Mouse (Mus musculus) kidney, postnatal 0 days (tissue): ENCODE measurements around the gene Pyroxd2. TPM values are rescaled to one million over a fixed set of nuclear protein-coding genes. Genes with fewer than 3 reads are reported as not detected.
A peak's percentile ranks its signal among the peaks of the same experiment; 100 is the strongest.

ENCODE experiments used
- ATAC-seq: fragments of 200-750 bp; cut with Nextera tagmentation; replicated peaks from 2 replicates; pipeline ENCODE4 v1.8.0; 2017; ENCODE audit warnings: low read depth, moderate number of reproducible peaks, moderate TSS enrichment, moderate library complexity; ENCODE audit not compliant: low FRiP score
- DNase-seq: peaks from one replicate; pipeline ENCODE4 v3.0.0-alpha.2; 2016; ENCODE audit warnings: low spot score
- H3K27ac ChIP-seq: fragments of 300-500 bp; sonication (generic); 2 replicates; pipeline ENCODE4 v1.5.1; 2014; ENCODE audit warnings: mild to moderate bottlenecking
- H3K27me3 ChIP-seq: fragments of 300-500 bp; sonication (generic); 2 replicates; pipeline ENCODE4 v1.6.1; 2014; ENCODE audit warnings: low read length, mixed read lengths; ENCODE audit not compliant: insufficient read depth
- H3K36me3 ChIP-seq: fragments of 300-500 bp; sonication (generic); 2 replicates; pipeline ENCODE4 v1.6.1; 2014; ENCODE audit warnings: low read length, mixed read lengths; ENCODE audit not compliant: insufficient read depth
- H3K4me1 ChIP-seq: fragments of 300-500 bp; sonication (generic); replicated peaks from 2 replicates; pipeline ENCODE4 v1.6.1; 2014; ENCODE audit warnings: antibody characterized with exemption, low read length, mixed read lengths; ENCODE audit not compliant: insufficient read depth
- H3K4me2 ChIP-seq: fragments of 300-500 bp; sonication (generic); 2 replicates; pipeline ENCODE4 v1.6.1; 2014; ENCODE audit warnings: mild to moderate bottlenecking, low read length, moderate library complexity, mixed read lengths
- H3K4me3 ChIP-seq: fragments of 300-500 bp; sonication (generic); replicated peaks from 2 replicates; pipeline ENCODE4 v1.5.1; 2014; ENCODE audit warnings: low read depth, low read length
- H3K9ac ChIP-seq: fragments of 300-500 bp; sonication (generic); 2 replicates; pipeline ENCODE4 v1.6.1; 2014; ENCODE audit warnings: low read depth, low read length
- H3K9me3 ChIP-seq: fragments of 300-500 bp; sonication (generic); replicated peaks from 2 replicates; pipeline ENCODE4 v1.6.1; 2016; ENCODE audit warnings: low read length, inconsistent platforms, mixed read lengths
- CTCF ChIP-seq: IDR thresholded peaks from 2 replicates; pipeline ENCODE4 v1.5.1; 2016; ENCODE audit warnings: antibody characterized with exemption, low read depth, mild to moderate bottlenecking, moderate library complexity
- WGBS: fragments of 180-500 bp; shearing (Covaris S2); extraction: QIAGEN DNeasy Blood & Tissue Kit; methylation state at CpG from one replicate; pipeline ENCODE4 v1.1.7; 2014; 5-methylcytosine and 5-hydroxymethylcytosine counted together
- polyA plus RNA-seq: library from polyadenylated mRNA; unstranded; fragments of >200 nt; fragmentation: Nextera tagmentation; extraction: Ambion mirVana; gene quantifications from 2 replicates; pipeline ENCODE4 v1.2.1, GENCODE M21; 2015

Gene Pyroxd2
- polyA plus RNA-seq, 1 experiment from 2014 or later: 11.0 TPM

DNA sequence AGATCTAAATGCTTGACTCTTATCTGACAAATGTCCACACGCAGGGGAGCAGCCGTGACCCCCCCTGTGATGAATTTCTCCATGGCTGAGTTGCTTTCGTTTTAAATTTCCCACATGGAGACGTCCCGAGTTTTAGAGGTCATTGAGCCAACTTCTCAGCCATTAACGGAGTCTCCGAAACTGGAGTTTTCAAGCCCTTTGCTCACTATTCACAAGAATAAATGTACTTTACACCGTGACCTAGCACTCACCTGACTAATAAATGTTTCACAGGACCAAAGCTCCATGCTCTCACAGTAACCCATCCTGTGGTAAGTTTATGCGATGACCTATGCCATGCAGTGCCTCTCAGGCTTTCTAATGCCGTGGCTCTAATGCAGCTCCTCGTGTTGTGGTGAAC, 2.4 kb downstream of the Pyroxd2 start:
- ATAC-seq (peak; percentile 50; the same call in 1 of the 2 replicates), DNase-seq (no peak)
- TF ChIP-seq CTCF: no peak
- Histone ChIP-seq H3K9ac (no peak overlapping the region), H3K9me3 (no peaks in the 10 kb centered on the region), H3K4me3 (no peak overlapping the region), H3K36me3 (no peaks in the 10 kb centered on the region), H3K4me2 (no peak overlapping the region), H3K4me1 (peaks cover 24% of the 10 kb centered on the region), H3K27me3 (no peaks in the 10 kb centered on the region), H3K27ac (peak overlapping the region; percentile 39)
- 44% methylated on average over 11 of the region's 11 CpGs for WGBS

DNA sequence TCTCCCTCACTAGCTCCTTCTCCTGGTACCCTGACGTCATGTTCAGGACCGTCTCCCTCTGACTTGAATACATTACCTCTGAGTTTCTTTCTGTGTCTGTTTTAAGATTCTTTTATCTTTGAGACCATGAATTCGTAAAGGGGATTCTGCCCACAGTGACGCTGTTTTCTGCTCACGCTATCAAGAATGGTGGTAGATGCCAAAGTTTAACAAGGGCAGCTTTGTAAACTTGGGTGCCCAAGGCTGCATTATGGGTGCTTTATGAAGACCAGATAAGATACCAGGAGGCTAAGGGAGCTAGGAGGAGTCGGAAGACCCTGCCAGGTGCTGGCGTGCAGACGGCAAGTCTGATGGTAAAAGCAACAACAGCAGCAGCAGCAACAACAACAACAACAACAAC, 5.9 kb downstream of the Pyroxd2 start:
- no peak for TF ChIP-seq CTCF
- DNase-seq: no peak
- 94% methylated on average over 8 of the region's 8 CpGs for WGBS
- Histone ChIP-seq H3K4me2 (no peak overlapping the region), H3K27ac (no peak overlapping the region), H3K9ac (no peak overlapping the region), H3K4me3 (no peak overlapping the region), H3K36me3 (no peaks in the 10 kb centered on the region), H3K27me3 (no peaks in the 10 kb centered on the region), H3K9me3 (no peaks in the 10 kb centered on the region), H3K4me1 (peaks cover 3% of the 10 kb centered on the region; the same call in 1 of the 2 replicates)
- no peak for ATAC-seq

GRCm38 (mm10) chr19:42745869-42746224, 6.7 kb downstream of the Pyroxd2 start:
- no peaks in the 10 kb centered on the region for H3K27me3 ChIP-seq
- no peak for ATAC-seq
- no peaks in the 10 kb centered on the region for H3K4me1 ChIP-seq
- no peak for TF ChIP-seq CTCF
- 64% methylated on average over 4 of the region's 4 CpGs for WGBS
- H3K4me2 ChIP-seq: no peak overlapping the region
- no peak overlapping the region for H3K9ac ChIP-seq
- no peak for DNase-seq
- no peak overlapping the region for H3K27ac ChIP-seq
- H3K9me3 ChIP-seq: no peaks in the 10 kb centered on the region
- H3K4me3 ChIP-seq: no peak overlapping the region
- no peaks in the 10 kb centered on the region for H3K36me3 ChIP-seq

DNA sequence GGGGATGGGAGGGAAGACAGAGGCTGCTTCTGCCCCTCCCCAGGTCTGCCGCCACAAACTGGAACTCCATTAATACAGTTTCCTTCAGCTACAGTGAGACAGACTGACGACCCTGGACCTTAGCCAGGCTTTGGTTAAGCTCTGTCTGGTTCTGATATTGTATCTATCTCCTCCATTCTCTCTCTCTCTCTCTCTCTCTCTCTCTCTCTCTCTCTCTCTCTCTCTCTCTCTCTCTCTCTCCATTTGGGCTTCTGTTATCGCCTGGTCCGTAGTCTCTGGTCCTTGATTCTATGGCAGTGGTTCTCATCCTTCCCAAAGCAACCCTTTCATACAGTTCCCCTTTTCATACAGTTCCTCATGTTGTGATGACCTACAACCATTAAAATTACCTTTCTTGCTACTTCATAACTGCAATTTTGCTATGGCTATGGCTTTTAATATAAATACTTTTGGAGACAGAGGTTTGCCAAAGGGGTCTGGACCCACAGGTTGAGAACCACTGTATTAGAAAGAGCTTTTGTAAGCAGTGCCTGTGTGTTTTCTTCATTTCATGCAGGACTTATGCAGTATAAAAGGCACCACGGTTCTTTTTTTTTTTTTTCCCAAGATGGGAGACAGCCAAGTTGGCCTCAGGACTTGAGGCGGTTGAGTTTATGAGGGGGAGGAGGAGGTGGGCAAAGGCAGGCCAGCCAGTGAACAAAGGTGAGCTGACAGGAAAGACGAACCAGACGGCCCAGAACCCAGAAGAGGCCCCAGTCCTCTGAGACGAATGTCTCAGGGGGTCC, 7.3 kb downstream of the Pyroxd2 start:
- no peak overlapping the region for H3K27ac ChIP-seq
- no peaks in the 10 kb centered on the region for H3K36me3 ChIP-seq
- H3K9me3 ChIP-seq: no peaks in the 10 kb centered on the region
- H3K4me2 ChIP-seq: no peak overlapping the region
- WGBS: 48% methylated on average over 9 of the region's 9 CpGs
- no peak for TF ChIP-seq CTCF
- H3K4me3 ChIP-seq: no peak overlapping the region
- DNase-seq (no peak), ATAC-seq (no peak)
- H3K27me3 ChIP-seq: no peaks in the 10 kb centered on the region
- no peaks in the 10 kb centered on the region for H3K4me1 ChIP-seq
- no peak overlapping the region for H3K9ac ChIP-seq

DNA sequence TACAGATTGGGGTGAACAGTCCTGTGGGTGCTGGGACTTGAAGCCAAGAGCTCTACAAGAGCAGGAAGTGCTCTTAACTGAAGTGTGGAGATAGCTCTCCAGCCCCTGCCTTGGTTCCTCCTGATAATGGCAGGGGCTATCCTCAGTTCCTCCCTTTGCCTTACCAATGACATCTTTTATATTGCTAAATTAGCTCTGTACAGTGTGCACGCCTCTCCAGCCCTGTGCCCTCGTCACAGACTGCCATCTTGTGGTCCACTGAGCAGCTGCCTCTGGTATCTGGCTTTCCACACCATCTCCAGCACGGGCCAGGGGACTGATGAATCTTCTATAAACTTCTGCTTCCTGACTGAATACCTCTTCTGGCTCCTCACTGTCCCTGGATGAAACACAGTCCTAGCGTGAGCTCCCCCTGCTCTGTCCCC, 8.4 kb downstream of the Pyroxd2 start:
- WGBS: 8% methylated on average over 4 of the region's 4 CpGs
- TF ChIP-seq CTCF: peak; percentile 87
- no peaks in the 10 kb centered on the region for H3K4me1 ChIP-seq
- H3K9me3 ChIP-seq: no peaks in the 10 kb centered on the region
- H3K4me2 ChIP-seq: no peak overlapping the region
- DNase-seq (peak; percentile 88), ATAC-seq (no peak)
- no peaks in the 10 kb centered on the region for H3K36me3 ChIP-seq
- no peaks in the 10 kb centered on the region for H3K27me3 ChIP-seq
- no peak overlapping the region for H3K9ac ChIP-seq
- no peak overlapping the region for H3K27ac ChIP-seq
- no peak overlapping the region for H3K4me3 ChIP-seq

DNA sequence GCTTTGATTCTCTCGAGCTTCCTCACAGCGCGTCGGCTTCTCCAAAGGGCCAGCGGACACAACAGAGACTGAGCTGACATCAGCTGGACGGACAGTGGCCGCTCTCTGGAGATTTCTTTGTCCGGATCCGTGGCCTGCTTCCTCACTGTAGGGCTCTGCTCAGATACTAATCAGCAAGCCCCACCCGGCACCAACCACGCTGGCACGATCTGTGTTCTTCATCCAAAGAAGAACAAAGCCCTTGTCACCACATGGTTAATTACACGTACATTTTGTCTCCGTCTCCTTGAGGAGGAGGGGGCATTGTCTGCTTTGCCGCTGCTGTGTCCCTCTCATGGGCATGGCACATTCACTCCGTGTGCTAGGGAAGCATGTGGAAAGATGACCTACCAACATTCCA, 9.3 kb downstream of the Pyroxd2 start:
- H3K27me3 ChIP-seq: no peaks in the 10 kb centered on the region
- DNase-seq: no peak
- no peaks in the 10 kb centered on the region for H3K36me3 ChIP-seq
- no peaks in the 10 kb centered on the region for H3K9me3 ChIP-seq
- WGBS: 72% methylated on average over 16 of the region's 16 CpGs
- H3K27ac ChIP-seq: no peak overlapping the region
- TF ChIP-seq CTCF: no peak
- H3K4me2 ChIP-seq: no peak overlapping the region
- no peak overlapping the region for H3K4me3 ChIP-seq
- no peaks in the 10 kb centered on the region for H3K4me1 ChIP-seq
- H3K9ac ChIP-seq: no peak overlapping the region
- ATAC-seq: no peak

GRCm38 (mm10) chr19:42741884-42742283, 10.7 kb downstream of the Pyroxd2 start:
- Histone ChIP-seq H3K4me1 (no peaks in the 10 kb centered on the region), H3K36me3 (no peaks in the 10 kb centered on the region), H3K4me2 (no peak overlapping the region), H3K9ac (no peak overlapping the region), H3K9me3 (no peaks in the 10 kb centered on the region), H3K27me3 (no peaks in the 10 kb centered on the region), H3K4me3 (no peak overlapping the region), H3K27ac (no peak overlapping the region)
- 67% methylated on average over 14 of the region's 14 CpGs for WGBS
- no peak for TF ChIP-seq CTCF
- ATAC-seq (no peak), DNase-seq (no peak)
